Mouse (Mus musculus): ENCODE measurements around the gene Hnrnpa3.

DNA sequence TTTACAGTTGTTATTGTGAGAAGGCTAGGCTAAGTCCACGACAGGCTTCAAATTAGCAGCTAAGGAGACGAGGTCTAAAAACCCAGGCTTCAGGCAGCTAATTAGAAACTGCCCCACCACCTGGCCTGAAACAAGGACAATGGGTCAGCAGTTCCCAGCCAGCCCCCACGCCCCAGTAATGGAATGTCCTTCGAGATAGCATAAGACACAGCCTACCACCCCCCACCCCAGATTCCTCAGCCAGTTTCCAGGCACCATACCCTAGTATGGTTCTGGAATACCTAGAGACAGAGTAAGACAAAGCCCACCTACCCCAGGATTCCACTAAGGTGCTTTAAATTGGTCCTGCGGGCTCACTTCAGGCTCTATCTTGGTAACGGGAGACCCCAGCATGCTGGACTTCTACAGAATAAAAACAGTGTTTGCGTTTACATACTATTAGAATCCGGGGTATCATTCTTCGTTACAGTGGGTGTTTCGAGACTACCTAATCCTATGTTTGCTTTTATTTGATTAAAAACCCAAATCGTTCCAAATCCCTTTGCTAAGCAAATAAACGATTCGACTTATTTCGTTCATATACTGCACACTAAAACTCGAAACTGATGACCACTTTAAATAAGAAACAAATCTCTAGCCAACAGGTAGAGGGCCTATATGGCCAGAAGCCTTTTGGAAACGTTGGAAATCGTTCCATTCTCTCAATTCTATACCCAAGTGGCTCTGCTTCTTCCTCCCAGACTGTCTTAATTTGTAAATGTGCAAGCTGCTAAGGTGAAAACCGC is 962 bp upstream of the Hnrnpa3 start:
- TF ChIP-seq EP300 (optimal IDR thresholded peaks at IDR 0.05) = no peak
- TF ChIP-seq CTCF (IDR thresholded peaks at IDR 0.05; ENCODE audit: low read depth) = 0 out of 2 replicates have a peak, but pooled peaks have one; percentile 10

Data from stomach, postnatal 0 days (tissue).